Mouse (Mus musculus) megakaryocyte, embryonic 14.5 days (primary cell): ENCODE measurements at regions not wholly inside any gene's neighbourhood (a gene's known extent, or its start where the extent isn't known, plus 50 kb on each side); places are given as distances from the start of the nearest gene placed in this dataset.

Source experiments
- FLI1 ChIP-seq: IDR thresholded peaks from 2 replicates; pipeline ENCODE4 v1.6.1; 2012; ENCODE audit warnings: low read length, inconsistent platforms, mixed read lengths
- GATA1 ChIP-seq: IDR thresholded peaks from 3 replicates; pipeline ENCODE4 v1.6.1; 2012; ENCODE audit warnings: mixed read lengths, low read length, inconsistent platforms, borderline replicate concordance

DNA sequence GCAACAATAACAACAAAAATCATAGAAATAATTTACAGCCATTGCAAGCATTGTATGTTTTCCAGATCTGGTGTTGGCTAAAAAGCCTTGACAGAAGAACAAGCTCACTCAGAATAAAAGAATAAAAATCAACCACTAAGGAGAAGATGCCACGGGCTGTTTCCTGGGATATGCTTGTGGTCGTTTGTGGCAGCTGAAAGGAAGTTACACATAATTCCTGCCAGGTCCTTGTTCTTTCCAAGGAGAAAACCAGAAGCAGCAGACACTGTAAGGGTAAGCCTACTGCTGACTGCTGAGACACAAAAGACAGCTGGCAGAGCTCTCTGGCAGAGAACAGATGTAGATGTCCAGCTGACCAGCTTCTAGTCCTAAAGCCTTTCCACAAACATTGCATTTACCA is 175.9 kb upstream of the 4931417E11Rik start:
- no peak for TF ChIP-seq GATA1
- no peak for TF ChIP-seq FLI1
